Mouse (Mus musculus) limb, embryonic 11.5 days (tissue): Measurements from ENCODE around the gene Mtmr11. TPM values are rescaled to one million over a fixed set of nuclear protein-coding genes. Genes with fewer than 3 reads are reported as not detected.
"Not testable (repeated sequence)": the region's sequence is repeated elsewhere in the genome, so short reads cannot be mapped to it uniquely, and the experiment has no call there.

Source experiments
- ATAC-seq: fragments of 200-750 bp; cut with Nextera tagmentation; 2 replicates; pipeline ENCODE4 v1.8.0; 2017; ENCODE audit warnings: low read depth; ENCODE audit not compliant: insufficient number of reproducible peaks, low FRiP score, low TSS enrichment
- DNase-seq: peaks from one replicate; pipeline ENCODE4 v3.0.0-alpha.2; 2015; ENCODE audit warnings: low spot score
- H3K27ac ChIP-seq: fragments of 300-500 bp; sonication (generic); replicated peaks from 2 replicates; pipeline ENCODE4 v1.5.1; 2014; ENCODE audit warnings: low read depth, mild to moderate bottlenecking, low read length
- H3K27me3 ChIP-seq: fragments of 300-500 bp; sonication (generic); 2 replicates; pipeline ENCODE4 v1.6.1; 2014; ENCODE audit warnings: mild to moderate bottlenecking, low read length, mixed read lengths; ENCODE audit not compliant: control insufficient read depth, insufficient read depth
- H3K36me3 ChIP-seq: fragments of 300-500 bp; sonication (generic); 2 replicates; pipeline ENCODE4 v1.6.1; 2014; ENCODE audit warnings: mild to moderate bottlenecking, low read length, moderate library complexity, mixed read lengths; ENCODE audit not compliant: control insufficient read depth, insufficient read depth
- H3K4me1 ChIP-seq: fragments of 300-500 bp; sonication (generic); 2 replicates; pipeline ENCODE4 v1.6.1; 2014; ENCODE audit warnings: low read length, mixed read lengths; ENCODE audit not compliant: control insufficient read depth, insufficient read depth
- H3K4me2 ChIP-seq: fragments of 300-500 bp; sonication (generic); 2 replicates; pipeline ENCODE4 v1.6.1; 2014; ENCODE audit warnings: low read depth, mild to moderate bottlenecking, moderate library complexity; ENCODE audit not compliant: severe bottlenecking
- H3K4me3 ChIP-seq: fragments of 300-500 bp; sonication (generic); 2 replicates; pipeline ENCODE4 v1.5.1; 2014; ENCODE audit warnings: low read depth, low read length
- H3K9ac ChIP-seq: fragments of 300-500 bp; sonication (generic); 2 replicates; pipeline ENCODE4 v1.6.1; 2014; ENCODE audit warnings: mild to moderate bottlenecking, low read length
- H3K9me3 ChIP-seq: fragments of 300-500 bp; sonication (generic); 2 replicates; pipeline ENCODE4 v1.6.1; 2016; ENCODE audit warnings: low read length; ENCODE audit not compliant: control insufficient read depth
- WGBS: fragments of 180-500 bp; shearing (Covaris S2); extraction: QIAGEN DNeasy Blood & Tissue Kit; methylation state at CpG from one replicate; pipeline ENCODE4 v1.1.7; 2014; 5-methylcytosine and 5-hydroxymethylcytosine counted together
- polyA plus RNA-seq: library from polyadenylated mRNA; unstranded; fragments of >200 nt; fragmentation: Nextera tagmentation; extraction: Ambion mirVana; gene quantifications from 2 replicates; pipeline ENCODE4 v1.2.1, GENCODE M21; 2014

Gene Mtmr11
- polyA plus RNA-seq, 1 experiment from 2014 or later = 22.7 TPM

- no peak overlapping the region for H3K27ac ChIP-seq
- DNase-seq (peak; percentile 41), ATAC-seq (no peak)
- no peaks in the 10 kb centered on the region for H3K36me3 ChIP-seq
- H3K9me3 ChIP-seq = no peaks in the 10 kb centered on the region
- H3K4me3 ChIP-seq = no peak overlapping the region
- WGBS = 61% methylated on average over 12 of the region's 12 CpGs
- H3K27me3 ChIP-seq = no peaks in the 10 kb centered on the region
- no peak overlapping the region for H3K4me2 ChIP-seq
- H3K9ac ChIP-seq = no peak overlapping the region
- peaks cover 4% of the 10 kb centered on the region; the same call in 1 of the 2 replicates for H3K4me1 ChIP-seq
Observed at GRCm38 (mm10) chr3:96192977-96193376, 31.2 kb downstream of the Mtmr11 start.

- ATAC-seq (no peak), DNase-seq (no peak)
- Histone ChIP-seq H3K36me3 (no peaks in the 10 kb centered on the region), H3K4me2 (no peak overlapping the region), H3K4me3 (no peak overlapping the region), H3K9me3 (no peaks in the 10 kb centered on the region), H3K4me1 (peaks cover 4% of the 10 kb centered on the region; the same call in 1 of the 2 replicates), H3K9ac (no peak overlapping the region), H3K27me3 (no peaks in the 10 kb centered on the region), H3K27ac (no peak overlapping the region)
- WGBS = 88% methylated on average over 10 of the region's 10 CpGs
Observed at GRCm38 (mm10) chr3:96194966-96195365, 33.2 kb downstream of the Mtmr11 start.

- DNase-seq (no peak), ATAC-seq (no peak)
- Histone ChIP-seq H3K27ac (no peak overlapping the region), H3K27me3 (no peaks in the 10 kb centered on the region), H3K4me1 (peaks cover 4% of the 10 kb centered on the region; the same call in 1 of the 2 replicates), H3K9me3 (no peaks in the 10 kb centered on the region), H3K4me3 (no peak overlapping the region), H3K4me2 (no peak overlapping the region), H3K9ac (no peak overlapping the region), H3K36me3 (no peaks in the 10 kb centered on the region)
- WGBS = 94% methylated on average over 11 of the region's 11 CpGs
Observed at GRCm38 (mm10) chr3:96195616-96196313, 34.0 kb downstream of the Mtmr11 start.

GRCm38 (mm10) chr3:96196437-96197128, 34.8 kb downstream of the Mtmr11 start:
- Histone ChIP-seq H3K4me1 (peaks cover 4% of the 10 kb centered on the region; the same call in 1 of the 2 replicates), H3K9ac (peak overlapping the region; percentile 91), H3K27me3 (no peaks in the 10 kb centered on the region), H3K9me3 (no peaks in the 10 kb centered on the region), H3K36me3 (no peaks in the 10 kb centered on the region), H3K4me3 (peak overlapping the region; percentile 54), H3K4me2 (peak overlapping the region; percentile 91), H3K27ac (peak overlapping the region; percentile 90)
- WGBS = 17% methylated on average over 27 of the region's 27 CpGs
- no peak for DNase-seq
- ATAC-seq = peak; percentile 23

- Histone ChIP-seq H3K27ac (peak overlapping the region; percentile 90), H3K9me3 (no peaks in the 10 kb centered on the region), H3K4me3 (peak overlapping the region; percentile 54), H3K36me3 (no peaks in the 10 kb centered on the region), H3K27me3 (no peaks in the 10 kb centered on the region), H3K4me1 (peaks cover 4% of the 10 kb centered on the region; the same call in 1 of the 2 replicates), H3K4me2 (peak overlapping the region; percentile 91), H3K9ac (peak overlapping the region; percentile 91)
- ATAC-seq (peak; percentile 92), DNase-seq (peak; percentile 90)
- WGBS = under 1% methylated on average over 50 of the region's 50 CpGs
Observed at GRCm38 (mm10) chr3:96197129-96197749, 35.4 kb downstream of the Mtmr11 start.

GRCm38 (mm10) chr3:96198181-96198580, 36.4 kb downstream of the Mtmr11 start:
- WGBS = 10% methylated on average over 6 of the region's 6 CpGs
- no peak overlapping the region for H3K9ac ChIP-seq

GRCm38 (mm10) chr3:96198601-96199251, 36.9 kb downstream of the Mtmr11 start:
- H3K36me3 ChIP-seq = not testable (repeated sequence)
- 33% methylated on average over 6 of the region's 8 CpGs for WGBS

More at GRCm38 (mm10) chr3:96198181-96198580, 36.4 kb downstream of the Mtmr11 start:
- Histone ChIP-seq H3K9me3 (no peaks in the 10 kb centered on the region), H3K36me3 (no peaks in the 10 kb centered on the region), H3K4me1 (peaks cover 4% of the 10 kb centered on the region; the same call in 1 of the 2 replicates), H3K27me3 (no peaks in the 10 kb centered on the region), H3K27ac (no peak overlapping the region), H3K4me3 (no peak overlapping the region), H3K4me2 (peak overlapping the region; percentile 34)
- DNase-seq (no peak), ATAC-seq (no peak)

GRCm38 (mm10) chr3:96199731-96200130, 37.9 kb downstream of the Mtmr11 start:
- no peak overlapping the region for H3K27ac ChIP-seq
- H3K9ac ChIP-seq = no peak overlapping the region
- no peak overlapping the region for H3K4me2 ChIP-seq
- ATAC-seq (no peak), DNase-seq (no peak)
- peaks cover 4% of the 10 kb centered on the region; the same call in 1 of the 2 replicates for H3K4me1 ChIP-seq
- no peaks in the 10 kb centered on the region for H3K9me3 ChIP-seq
- no peaks in the 10 kb centered on the region for H3K27me3 ChIP-seq
- H3K4me3 ChIP-seq = no peak overlapping the region
- 61% methylated on average over 2 of the region's 2 CpGs for WGBS
- H3K36me3 ChIP-seq = no peaks in the 10 kb centered on the region

More at GRCm38 (mm10) chr3:96198601-96199251, 36.9 kb downstream of the Mtmr11 start:
- H3K9ac ChIP-seq, H3K4me2 ChIP-seq, H3K27ac ChIP-seq, H3K27me3 ChIP-seq, H3K4me1 ChIP-seq, ATAC-seq, H3K4me3 ChIP-seq, DNase-seq, H3K9me3 ChIP-seq: not testable (repeated sequence)
